Mouse (Mus musculus) gastrocnemius, postnatal 14 days (tissue): Measurements from ENCODE around the gene Abcc4. TPM values are rescaled to one million over a fixed set of nuclear protein-coding genes. Genes with fewer than 3 reads are reported as not detected.

Source experiments
- DNase-seq: peaks from one replicate; pipeline ENCODE4 v3.0.0; 2021; ENCODE audit warnings: mixed read lengths
- intact Hi-C: fragments of 180-260 bp; cut with DNase I; formaldehyde crosslinking; loops from one replicate; pipeline ENCODE4 v1.15.1; 2025; ENCODE audit warnings: low total_unique reads
- long read RNA-seq, 2 experiments: library from polyadenylated mRNA; stranded (forward); transcript quantifications; one replicate each; pipeline ENCODE4 v2.0.0; 2021
- total RNA-seq, 2 experiments: library from RNA; stranded (reverse); gene quantifications; 2 replicates each; pipeline ENCODE4 v1.2.3; 2021

The Abcc4 gene
- 1 to 10 TPM; 7.9 to 8.2 TPM for total RNA-seq
- long read RNA-seq, experiment 1, full-length matches to known transcripts: 1 of 9 reads
- long read RNA-seq, experiment 1, partial matches to known transcripts: 5 of 9 reads
- long read RNA-seq, experiment 1, other reads (novel, unspliced or antisense): 3 of 9 reads
- long read RNA-seq, experiment 2, full-length matches to known transcripts: 7 of 15 reads
- long read RNA-seq, experiment 2, partial matches to known transcripts: 5 of 15 reads
- long read RNA-seq, experiment 2, other reads (novel, unspliced or antisense): 3 of 15 reads

DNA sequence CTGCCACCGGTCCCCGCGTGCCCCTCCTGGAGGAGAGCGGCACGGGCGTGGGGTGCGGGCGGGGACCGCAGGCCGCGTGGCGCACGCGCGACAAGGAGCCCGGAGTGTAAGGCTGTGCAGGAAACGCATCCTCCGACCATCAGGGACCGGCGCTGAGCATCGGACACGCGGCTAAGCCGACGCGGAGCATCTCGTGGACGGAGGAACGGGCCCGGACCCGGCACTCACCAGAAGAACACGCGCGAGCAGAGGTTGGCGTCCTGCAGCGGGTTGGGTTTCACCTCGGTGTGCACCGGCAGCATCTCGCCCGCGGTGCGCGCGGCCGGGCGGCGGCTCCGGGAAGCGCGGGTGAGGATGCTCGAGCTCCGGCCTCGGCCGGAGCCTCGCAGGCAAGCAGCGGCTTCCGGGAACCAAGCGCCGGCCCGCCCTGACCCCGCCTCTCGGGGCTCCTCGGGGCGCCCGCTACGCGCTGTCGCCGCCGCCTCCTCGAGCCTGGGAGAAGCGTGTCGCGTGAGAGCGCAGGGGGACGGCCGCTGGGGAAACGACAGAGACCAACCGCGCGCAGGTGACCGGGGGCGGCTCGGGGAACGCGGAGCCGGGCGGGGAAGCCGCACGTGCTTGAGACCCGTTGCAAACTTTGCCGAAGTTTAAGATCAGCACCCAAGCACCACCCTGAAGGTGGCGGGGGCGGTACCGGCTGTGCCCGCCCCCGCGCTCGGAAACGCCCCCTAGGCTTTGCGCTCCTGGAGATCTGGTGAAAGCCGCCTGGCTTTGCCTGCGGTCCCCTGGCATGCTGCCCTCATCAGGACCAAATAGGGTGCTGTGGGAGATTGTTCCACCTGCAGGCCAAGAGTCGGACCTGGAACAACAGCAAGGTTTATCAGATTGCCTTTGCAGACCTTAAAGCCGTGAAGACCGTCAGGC is at the start of gene Abcc4:
TSS of gene Abcc4 (minus strand) at position 412 of the 924 bp plus-strand sequence.
- intact Hi-C loops: no loop called here
- DNase-seq: peak; percentile 79

DNA sequence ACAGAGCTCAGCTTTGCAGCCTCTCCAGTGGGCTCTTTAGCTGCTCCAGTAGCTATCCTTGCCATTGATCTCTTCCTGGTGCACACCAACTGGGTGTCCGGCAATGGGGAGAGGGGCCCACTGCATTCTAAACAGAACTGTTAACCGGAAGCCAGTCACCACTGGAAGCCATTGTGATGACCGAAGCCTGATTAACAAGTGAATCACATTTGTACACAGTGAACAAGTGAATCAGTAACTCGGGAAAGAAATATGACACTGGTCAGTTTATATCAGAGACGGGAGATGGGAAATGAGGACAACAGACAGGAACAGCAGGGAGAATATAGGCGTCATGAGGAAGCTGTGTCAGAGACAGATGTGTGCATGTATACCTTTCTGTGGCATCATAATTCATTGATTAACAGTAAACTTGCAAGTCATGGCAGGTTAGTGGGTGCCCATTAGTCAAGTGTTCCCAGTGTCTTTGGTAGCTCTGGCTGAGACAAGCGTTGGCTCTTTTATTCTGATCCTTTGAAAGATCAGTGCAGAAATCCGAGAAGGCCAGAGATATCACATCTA is 45.3 kb upstream of the Abcc4 start:
- intact Hi-C loops: no loop called here
- no peak for DNase-seq

DNA sequence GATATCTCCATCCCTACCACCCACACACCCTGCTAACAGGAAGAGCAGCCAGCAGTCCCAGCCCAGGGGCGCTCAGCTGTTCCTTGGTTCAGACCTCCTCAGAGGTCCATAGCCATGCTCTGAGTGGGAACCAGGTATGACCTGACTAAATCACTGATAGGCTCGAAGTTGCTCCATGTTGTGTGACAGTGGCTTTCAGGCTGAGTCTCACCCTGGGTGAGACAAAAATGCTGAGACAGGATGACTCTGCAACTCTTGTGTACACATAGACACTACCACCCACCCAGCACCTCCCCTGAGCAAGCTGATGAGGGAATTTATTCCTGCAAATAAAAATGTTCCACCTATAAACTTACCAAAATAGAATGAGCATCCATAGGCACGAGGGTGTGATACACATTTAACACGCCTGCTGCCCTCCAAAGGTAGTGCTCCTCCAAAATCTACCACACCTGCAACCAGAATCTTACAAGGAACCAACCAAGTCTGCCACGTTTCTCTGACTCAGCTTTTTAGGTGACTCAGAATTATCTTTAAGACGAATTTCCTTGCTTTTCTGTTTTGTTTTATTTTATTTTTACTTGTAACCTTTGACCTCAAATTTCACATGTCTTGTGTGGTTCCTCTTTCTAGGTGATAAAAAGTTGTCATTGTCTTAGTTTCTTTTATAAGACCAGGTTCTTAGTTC is 44.6 kb upstream of the Abcc4 start:
- intact Hi-C loops: no loop called here
- DNase-seq: no peak

DNA sequence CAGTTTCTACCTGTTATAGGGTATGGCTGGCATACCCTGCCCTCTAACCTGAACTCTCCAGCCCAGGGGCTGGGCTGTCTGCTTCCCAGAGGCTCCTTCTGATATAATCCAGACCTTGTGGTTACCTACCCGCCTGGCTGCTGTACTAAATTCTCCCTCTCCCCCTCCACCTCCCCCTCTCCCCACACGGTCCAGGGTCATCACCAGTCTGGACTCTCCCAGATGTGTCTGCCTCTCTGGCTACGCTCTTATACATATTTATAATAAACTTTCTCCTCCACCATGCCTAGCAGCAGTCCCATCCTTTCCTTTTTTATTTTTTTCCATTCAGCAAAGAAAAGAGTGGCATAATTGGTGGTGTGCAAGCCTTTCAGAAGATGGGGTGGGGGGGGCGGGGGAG is 43.7 kb upstream of the Abcc4 start:
- intact Hi-C loops: no loop called here
- DNase-seq: no peak

DNA sequence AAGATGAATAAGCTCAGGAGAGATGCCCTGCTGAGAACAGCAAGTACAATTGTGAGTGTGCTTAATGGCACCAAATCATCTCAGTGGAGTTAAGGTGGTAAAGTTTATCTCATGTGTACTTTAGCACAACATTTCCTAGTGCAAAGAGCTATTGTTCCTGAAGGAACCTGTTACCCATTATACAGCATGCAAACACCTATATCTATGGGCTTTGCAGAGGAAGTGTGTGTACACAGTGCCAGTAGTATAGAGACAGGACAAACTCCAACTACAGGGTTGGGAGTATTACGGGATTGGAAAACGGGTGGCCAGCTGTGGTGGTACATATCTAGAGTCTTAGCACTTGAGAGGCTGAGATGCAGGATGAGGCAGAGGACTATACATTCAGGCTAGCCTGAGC is 43.0 kb upstream of the Abcc4 start:
- no peak for DNase-seq
- intact Hi-C loops: no loop called here

DNA sequence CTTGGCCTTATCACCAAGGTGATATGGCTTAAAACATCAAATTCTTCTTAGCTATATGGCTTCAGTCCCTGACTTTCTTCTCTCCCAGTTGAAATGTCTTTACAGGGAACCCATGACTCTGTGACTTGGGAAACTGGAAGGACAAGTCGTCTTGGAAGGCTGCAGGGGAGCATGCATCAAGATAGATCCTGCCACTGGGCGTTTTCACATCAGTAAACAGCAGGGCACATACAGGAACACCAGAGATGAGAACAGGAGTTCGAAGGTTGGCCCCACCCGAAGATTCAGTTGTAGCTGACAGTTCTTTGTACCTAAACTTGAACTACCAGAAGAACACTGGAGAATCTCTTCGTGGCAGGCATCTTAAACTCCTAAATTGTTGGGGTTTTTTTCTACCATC is 36.8 kb upstream of the Abcc4 start:
- DNase-seq: no peak
- intact Hi-C loops: no loop called here

DNA sequence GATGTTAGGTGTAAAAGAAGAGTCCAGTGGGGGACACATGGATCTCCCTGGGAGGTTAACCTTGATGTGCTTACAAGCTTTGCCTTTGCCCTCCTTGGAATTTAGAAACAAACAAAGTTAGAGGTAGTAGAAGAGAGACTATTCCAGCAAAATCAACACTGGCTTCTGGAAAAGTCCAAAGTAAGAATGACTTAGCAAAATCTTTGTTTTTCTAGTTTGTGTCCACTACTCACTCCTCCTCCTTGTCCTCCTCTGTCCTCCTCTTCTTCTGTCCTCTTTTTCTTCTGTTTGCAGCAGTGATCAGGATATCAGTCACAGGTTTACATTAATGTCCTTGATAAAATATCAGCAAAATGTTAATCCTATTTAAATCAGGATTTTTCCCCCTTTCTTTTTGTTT is 35.8 kb upstream of the Abcc4 start:
- intact Hi-C loops: no loop called here
- no peak for DNase-seq

DNA sequence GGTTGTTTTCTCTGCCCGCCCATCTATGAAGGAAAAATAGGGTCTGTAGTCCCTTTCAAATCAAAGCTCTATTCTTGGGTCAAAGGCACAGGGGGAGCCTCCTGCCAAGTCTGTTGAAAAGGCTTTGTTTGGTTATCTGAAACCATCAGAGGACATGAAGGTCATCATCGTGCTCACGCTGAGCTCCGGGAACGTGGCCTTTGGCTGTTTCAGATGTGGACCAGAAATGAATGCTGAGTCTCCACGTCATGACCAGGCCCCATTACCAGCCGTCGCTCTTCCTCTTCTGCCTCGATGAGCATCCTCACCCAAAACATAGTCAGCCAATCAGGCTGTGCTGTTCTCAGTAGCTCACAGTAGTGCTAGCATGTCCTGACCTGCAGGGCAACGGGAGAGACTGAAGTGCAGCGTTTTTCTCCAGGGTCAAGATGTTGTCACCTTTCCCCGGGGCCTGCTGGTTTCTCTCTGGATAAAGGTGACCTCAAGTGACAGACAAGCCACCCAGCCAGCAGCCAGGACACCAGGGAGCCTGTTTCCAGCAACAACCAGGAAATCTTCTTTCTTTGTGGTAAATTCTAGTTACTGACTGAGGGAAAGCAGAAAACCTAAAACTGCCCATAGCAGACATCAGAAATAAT is 31.4 kb upstream of the Abcc4 start:
- DNase-seq: no peak

DNA sequence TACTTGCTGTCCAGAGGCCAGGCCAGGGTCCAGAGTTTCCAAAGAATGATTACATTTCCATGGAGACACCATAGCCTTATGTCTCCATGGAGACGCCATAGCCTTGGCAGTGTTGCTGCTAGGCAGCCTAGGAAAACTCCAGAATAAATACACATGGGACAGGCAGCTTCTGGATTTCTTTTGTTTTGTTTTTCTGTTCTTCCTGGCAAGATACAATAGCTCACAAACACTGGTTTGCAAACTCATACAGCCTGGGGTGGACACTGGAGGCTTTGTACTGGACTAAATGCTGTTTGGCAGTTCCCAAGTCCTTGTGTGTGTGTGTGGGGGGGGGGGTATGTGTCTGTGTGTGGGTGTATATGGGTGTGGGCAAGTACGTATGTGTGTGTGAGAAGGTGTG is 29.1 kb upstream of the Abcc4 start:
- DNase-seq: no peak
- intact Hi-C loops: no loop called here

More for the DNA sequence above, 31.4 kb upstream of the Abcc4 start:
- intact Hi-C loops: no loop called here

DNA sequence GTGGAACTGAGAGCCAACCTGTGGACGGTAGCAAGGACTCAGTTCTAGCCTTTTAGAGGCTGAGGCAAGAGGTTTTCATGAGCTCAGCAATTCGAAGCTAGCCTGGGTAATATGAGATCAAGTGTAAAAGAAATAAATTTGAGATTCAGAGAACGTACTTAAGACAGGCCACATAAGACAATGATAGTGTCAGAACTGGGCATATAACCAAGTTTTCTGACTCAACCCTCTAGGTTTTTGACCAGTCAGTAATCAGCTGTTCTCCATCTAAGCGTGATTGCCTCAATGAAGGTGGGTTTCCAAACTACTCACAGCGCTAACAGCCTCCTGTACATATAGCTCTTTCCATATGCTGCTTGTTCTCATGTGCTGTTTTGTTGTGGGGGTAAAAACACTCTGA is 27.1 kb upstream of the Abcc4 start:
- no peak for DNase-seq
- intact Hi-C loops: no loop called here

DNA sequence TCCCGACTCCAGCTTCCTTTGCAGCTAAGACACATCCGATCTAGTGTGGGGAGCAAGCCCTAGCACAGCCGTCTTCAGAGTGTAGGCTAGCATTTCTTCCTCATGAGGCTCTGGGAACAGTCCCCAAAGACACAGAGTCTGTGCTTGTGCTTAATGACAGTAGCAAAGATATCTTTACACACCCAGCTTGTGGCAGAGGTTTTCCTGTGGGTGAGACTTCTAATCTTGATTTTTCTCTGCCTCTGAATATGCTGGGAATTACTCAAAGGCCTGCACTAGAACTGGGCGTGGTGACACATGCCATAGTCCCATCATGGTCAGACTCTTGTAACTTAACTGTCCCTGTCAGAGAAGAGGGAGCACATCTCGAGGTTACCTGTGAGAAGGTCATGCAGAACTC is 24.6 kb upstream of the Abcc4 start:
- intact Hi-C loops: no loop called here
- no peak for DNase-seq

DNA sequence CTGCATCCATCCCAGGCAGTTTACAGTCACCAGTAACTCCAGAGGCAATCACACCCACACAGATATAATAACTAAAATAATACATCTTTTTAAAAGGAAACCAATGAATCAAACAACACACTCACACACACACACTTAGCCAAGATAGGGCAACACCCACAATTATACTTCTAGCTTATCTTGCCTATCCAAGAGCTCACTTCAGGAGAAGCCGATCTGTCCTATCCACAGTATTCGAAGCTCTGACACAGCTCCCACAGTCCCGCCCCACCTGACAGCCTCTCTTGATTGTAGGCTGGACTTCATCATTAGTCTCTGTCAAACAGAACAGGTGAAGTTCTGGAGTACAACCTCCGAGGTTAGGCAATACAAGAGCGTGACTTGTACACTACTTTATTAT is 19.4 kb upstream of the Abcc4 start:
- DNase-seq: no peak
- intact Hi-C loops: no loop called here

DNA sequence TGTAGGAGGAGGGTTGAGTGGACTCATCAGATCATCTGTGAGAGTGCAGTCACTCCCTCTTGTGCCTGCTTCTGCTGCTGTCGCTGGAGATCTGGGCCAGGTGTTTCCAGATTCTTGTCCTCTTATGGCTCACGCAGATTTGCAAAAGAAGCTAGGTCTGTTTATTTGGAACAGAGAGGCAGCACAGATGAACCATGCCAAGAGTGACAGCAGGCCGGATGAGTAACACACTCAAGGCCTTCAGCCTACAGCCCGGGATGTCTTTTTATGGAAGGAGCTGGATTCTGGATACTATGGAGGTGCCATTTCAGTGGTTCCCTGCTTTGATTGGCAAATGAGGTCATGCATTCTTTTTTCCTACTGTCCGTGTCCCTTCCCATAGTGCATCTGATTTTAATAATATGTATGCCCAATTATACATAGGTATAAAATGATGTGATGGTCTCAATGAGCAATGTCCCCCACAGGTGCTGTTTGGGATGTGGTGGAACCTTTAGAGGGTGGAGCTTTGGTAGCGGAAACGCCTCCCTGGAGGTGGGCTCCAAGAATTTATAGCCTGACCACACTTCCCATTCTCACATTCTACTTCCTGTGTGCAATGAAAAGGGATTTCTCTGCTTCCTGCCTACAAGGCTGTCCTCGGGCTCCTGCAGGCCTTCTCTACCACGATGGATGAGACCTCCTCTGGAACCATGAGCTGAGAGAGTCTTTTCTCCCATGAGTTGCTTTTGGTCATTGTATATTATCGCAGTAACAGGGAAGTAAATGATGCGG is 18.1 kb upstream of the Abcc4 start:
- DNase-seq: no peak
- intact Hi-C loops: no loop called here

DNA sequence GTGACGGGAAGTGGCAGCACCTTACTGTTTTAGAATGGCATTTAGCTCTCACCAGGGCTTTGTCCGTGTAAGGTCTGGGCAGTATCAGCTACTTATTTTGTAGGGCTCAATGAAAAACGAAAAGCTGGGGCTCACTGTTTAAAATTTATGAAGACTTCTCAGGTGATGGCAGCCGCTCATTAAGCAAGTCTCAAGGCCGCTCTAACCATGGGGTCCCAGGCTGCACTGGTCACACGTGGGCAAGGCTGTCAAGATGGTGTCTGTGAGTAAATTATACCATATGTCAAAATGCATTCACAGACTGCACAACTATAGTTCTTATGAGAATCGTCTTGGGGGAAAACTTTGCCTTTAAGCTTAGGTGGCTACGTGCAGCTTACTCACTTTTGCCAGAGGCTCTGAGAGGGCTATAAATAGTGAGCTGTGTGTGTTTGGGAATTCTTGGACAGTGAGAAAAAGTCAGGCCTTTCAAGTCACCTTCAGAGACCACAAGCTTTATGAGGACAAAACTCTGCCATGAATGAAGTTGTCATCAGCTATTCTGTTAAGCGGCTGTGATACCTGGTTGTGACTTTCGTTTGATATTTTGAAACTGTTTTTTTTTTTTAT is 13.7 kb upstream of the Abcc4 start:
- no peak for DNase-seq
- intact Hi-C loops: no loop called here

DNA sequence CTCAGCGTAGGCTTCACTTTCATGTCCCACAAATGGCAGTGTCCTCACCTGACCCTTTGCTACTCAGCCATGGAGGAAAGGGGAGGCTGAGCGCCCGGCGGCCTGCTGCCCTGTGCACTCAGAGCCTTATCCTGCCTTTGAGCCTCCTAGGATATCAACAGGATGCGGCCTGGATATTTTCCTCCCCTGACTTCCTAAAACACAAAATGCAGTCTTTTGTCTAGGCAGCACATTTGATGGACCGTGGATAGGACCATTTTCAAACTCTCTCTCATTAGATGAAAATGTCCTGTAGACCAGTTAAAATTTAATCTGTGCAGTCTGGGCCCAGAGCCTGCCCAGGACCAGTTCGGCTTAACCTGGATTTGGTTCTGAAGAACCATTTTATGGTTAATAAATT is 12.6 kb upstream of the Abcc4 start:
- intact Hi-C loops: no loop called here
- DNase-seq: peak; percentile 19

DNA sequence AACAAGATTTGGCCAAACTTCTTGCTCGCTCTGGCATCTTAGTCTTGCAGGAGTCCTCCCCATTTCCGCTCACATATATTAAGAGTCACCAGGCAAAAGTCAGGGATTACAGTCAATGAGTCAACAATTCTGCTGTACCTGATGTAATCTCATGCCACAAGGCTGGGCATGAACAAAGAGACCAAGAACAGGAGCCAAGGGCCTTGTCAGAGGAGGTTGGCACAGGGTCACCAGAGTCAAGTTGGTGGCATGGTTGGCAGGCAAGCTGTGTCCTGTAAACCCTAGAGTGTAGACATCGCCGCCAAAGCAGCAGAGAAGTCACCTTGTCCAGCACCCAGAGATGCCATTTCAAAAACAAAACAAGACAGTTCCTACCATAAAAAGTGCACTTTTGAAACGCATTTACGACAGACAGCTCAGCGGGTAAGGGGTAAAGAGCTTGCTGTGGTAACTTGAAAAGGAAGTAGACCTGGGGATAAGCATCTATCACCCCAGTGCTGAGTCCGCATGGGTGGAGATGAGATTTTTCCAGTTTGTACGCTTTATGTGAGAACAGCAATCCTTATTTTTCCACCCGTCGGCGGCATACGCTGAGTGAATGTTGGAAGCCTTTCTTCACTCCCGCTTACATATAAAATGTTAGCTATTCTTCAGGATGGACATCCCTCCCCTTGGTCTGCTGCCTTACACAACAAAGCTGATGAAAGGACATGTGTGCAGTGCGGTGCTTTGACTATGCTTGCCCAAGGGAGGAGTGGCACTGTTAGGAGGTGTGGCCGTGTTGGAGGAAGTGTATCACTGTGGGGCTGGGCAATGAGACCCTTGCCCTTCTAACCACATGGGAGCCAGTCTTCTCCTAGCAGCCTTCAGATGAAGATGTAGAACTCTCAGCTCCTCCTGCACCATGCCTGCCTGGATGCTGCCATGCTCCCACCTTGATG is 10.6 kb upstream of the Abcc4 start:
- intact Hi-C loops: no loop called here
- DNase-seq: no peak

DNA sequence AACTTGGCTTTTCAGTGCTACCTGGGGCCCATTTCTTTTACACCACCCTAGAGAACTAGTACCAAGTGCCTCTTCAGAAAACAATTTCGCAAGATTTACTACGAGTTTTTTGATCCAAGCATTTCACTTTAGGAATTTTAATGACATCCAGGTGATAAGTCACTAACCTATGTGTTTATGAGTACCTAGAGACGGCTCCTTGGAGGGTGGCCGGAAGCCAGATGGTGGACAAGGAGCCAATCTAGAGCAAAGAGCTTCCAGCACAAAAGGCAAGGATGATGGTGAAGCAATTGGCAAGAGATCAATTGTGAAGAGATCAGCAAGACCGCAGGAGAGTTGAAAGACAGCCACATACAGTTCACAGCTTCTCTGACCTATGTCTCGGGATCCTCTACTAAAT is 8.7 kb upstream of the Abcc4 start:
- DNase-seq: no peak
- intact Hi-C loops: no loop called here

DNA sequence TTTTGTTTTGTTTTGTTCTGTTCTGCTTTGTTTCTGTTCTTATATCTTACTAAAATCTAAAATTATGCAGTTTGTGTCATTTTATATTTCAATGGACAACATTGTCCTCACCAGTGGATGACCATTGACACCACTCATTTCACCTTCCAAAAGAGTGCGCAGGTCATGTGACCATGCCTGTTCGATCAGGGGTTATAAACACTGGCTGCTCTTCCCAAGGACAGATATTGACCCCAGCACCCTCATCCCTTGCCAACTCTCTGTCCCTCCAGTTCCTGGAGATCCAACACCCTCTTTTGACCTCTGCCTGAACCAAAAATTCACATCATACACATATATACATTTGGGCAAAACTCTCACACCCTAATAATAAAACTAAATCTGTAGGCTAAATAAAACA is 8.3 kb upstream of the Abcc4 start:
- intact Hi-C loops: no loop called here
- DNase-seq: no peak
